Mouse (Mus musculus) embryonic facial prominence, embryonic 12.5 days (tissue): Measurements from ENCODE around the gene Elf3. TPM values are rescaled to one million over a fixed set of nuclear protein-coding genes. Genes with fewer than 3 reads are reported as not detected.
"Not testable (repeated sequence)": the region's sequence is repeated elsewhere in the genome, so short reads cannot be mapped to it uniquely, and the experiment has no call there.

Experiments used
- ATAC-seq: fragments of 200-750 bp; cut with Nextera tagmentation; 2 replicates; pipeline ENCODE4 v1.8.0; 2017; ENCODE audit not compliant: insufficient number of reproducible peaks, insufficient read depth, low FRiP score, low TSS enrichment
- H3K27ac ChIP-seq: fragments of 300-500 bp; sonication (generic); 2 replicates; pipeline ENCODE4 v1.5.1; 2016; ENCODE audit warnings: mild to moderate bottlenecking
- H3K27me3 ChIP-seq: fragments of 300-500 bp; sonication (generic); 2 replicates; pipeline ENCODE4 v1.6.1; 2016; ENCODE audit warnings: mild to moderate bottlenecking, moderate library complexity
- H3K36me3 ChIP-seq: fragments of 300-500 bp; sonication (generic); 2 replicates; pipeline ENCODE4 v1.6.1; 2016; ENCODE audit warnings: mild to moderate bottlenecking
- H3K4me1 ChIP-seq: fragments of 300-500 bp; sonication (generic); 2 replicates; pipeline ENCODE4 v1.6.1; 2016
- H3K4me2 ChIP-seq: fragments of 300-500 bp; sonication (generic); replicated peaks from 2 replicates; pipeline ENCODE4 v1.6.1; 2016; ENCODE audit warnings: mild to moderate bottlenecking, moderate library complexity
- H3K4me3 ChIP-seq: fragments of 300-500 bp; sonication (generic); 2 replicates; pipeline ENCODE4 v1.5.1; 2016; ENCODE audit warnings: mild to moderate bottlenecking
- H3K9ac ChIP-seq: fragments of 300-500 bp; sonication (generic); 2 replicates; pipeline ENCODE4 v1.6.1; 2016; ENCODE audit warnings: mild to moderate bottlenecking, moderate library complexity
- H3K9me3 ChIP-seq: fragments of 300-500 bp; sonication (generic); 2 replicates; pipeline ENCODE4 v1.6.1; 2016; ENCODE audit warnings: mild to moderate bottlenecking, moderate library complexity
- WGBS: fragments of 180-500 bp; shearing (Covaris S2); methylation state at CpG from one replicate; pipeline ENCODE4 v1.1.7; 2016; 5-methylcytosine and 5-hydroxymethylcytosine counted together
- polyA plus RNA-seq: library from polyadenylated mRNA; unstranded; fragments of >200 nt; fragmentation: Nextera tagmentation; extraction: Ambion mirVana; gene quantifications from 2 replicates; pipeline ENCODE4 v1.2.1, GENCODE M21; 2016

Gene Elf3
- polyA plus RNA-seq, 1 experiment from 2014 or later, result 6.6 TPM

- Histone ChIP-seq H3K9ac (no peak overlapping the region), H3K4me3 (no peak overlapping the region), H3K27me3 (no peaks in the 10 kb centered on the region), H3K36me3 (no peaks in the 10 kb centered on the region), H3K27ac (no peak overlapping the region), H3K4me2 (no peak overlapping the region), H3K9me3 (no peaks in the 10 kb centered on the region), H3K4me1 (no peaks in the 10 kb centered on the region)
- WGBS, result 85% methylated on average over 12 of the region's 12 CpGs
- no peak for ATAC-seq
Measured at GRCm38 (mm10) chr1:135234771-135235170, 23.6 kb downstream of the Elf3 start.

GRCm38 (mm10) chr1:135233961-135234360 lies 24.4 kb downstream of the Elf3 start:
- Histone ChIP-seq H3K27ac (no peak overlapping the region), H3K4me2 (no peak overlapping the region), H3K9ac (no peak overlapping the region), H3K4me1 (no peaks in the 10 kb centered on the region), H3K4me3 (no peak overlapping the region), H3K9me3 (no peaks in the 10 kb centered on the region), H3K27me3 (no peaks in the 10 kb centered on the region), H3K36me3 (no peaks in the 10 kb centered on the region)
- 91% methylated on average over 6 of the region's 6 CpGs for WGBS
- no peak for ATAC-seq

- H3K27me3 ChIP-seq, H3K27ac ChIP-seq, H3K4me1 ChIP-seq, H3K36me3 ChIP-seq, H3K9ac ChIP-seq, H3K4me2 ChIP-seq, H3K4me3 ChIP-seq, H3K9me3 ChIP-seq, ATAC-seq: not testable (repeated sequence)
- WGBS, result 80% methylated on average over 20 of the region's 20 CpGs
Measured at GRCm38 (mm10) chr1:135231878-135232277, 26.5 kb downstream of the Elf3 start.

GRCm38 (mm10) chr1:135227339-135227950 lies 30.9 kb downstream of the Elf3 start:
- WGBS, result 82% methylated on average over 13 of the region's 13 CpGs
- Histone ChIP-seq H3K4me1 (no peaks in the 10 kb centered on the region), H3K36me3 (no peaks in the 10 kb centered on the region), H3K27ac (no peak overlapping the region), H3K4me2 (no peak overlapping the region), H3K9me3 (no peaks in the 10 kb centered on the region), H3K4me3 (no peak overlapping the region), H3K9ac (no peak overlapping the region), H3K27me3 (no peaks in the 10 kb centered on the region)
- ATAC-seq, result no peak

GRCm38 (mm10) chr1:135224981-135225604 lies 33.3 kb downstream of the Elf3 start:
- no peaks in the 10 kb centered on the region for H3K27me3 ChIP-seq
- H3K4me2 ChIP-seq, result no peak overlapping the region
- no peaks in the 10 kb centered on the region for H3K4me1 ChIP-seq
- no peaks in the 10 kb centered on the region for H3K36me3 ChIP-seq
- H3K9me3 ChIP-seq, result no peaks in the 10 kb centered on the region
- H3K4me3 ChIP-seq, result no peak overlapping the region
- ATAC-seq, result no peak
- no peak overlapping the region for H3K27ac ChIP-seq
- H3K9ac ChIP-seq, result no peak overlapping the region
- 68% methylated on average over 6 of the region's 6 CpGs for WGBS

- H3K9me3 ChIP-seq, result no peaks in the 10 kb centered on the region
- 75% methylated on average over 3 of the region's 3 CpGs for WGBS
- H3K27me3 ChIP-seq, result no peaks in the 10 kb centered on the region
- H3K4me2 ChIP-seq, result no peak overlapping the region
- H3K9ac ChIP-seq, result no peak overlapping the region
- no peak overlapping the region for H3K27ac ChIP-seq
- no peak for ATAC-seq
- no peaks in the 10 kb centered on the region for H3K4me1 ChIP-seq
- H3K36me3 ChIP-seq, result no peaks in the 10 kb centered on the region
- H3K4me3 ChIP-seq, result no peak overlapping the region
Measured at GRCm38 (mm10) chr1:135224147-135224546, 34.2 kb downstream of the Elf3 start.

- Histone ChIP-seq H3K4me3 (no peak overlapping the region), H3K4me2 (no peak overlapping the region), H3K36me3 (no peaks in the 10 kb centered on the region), H3K27ac (no peak overlapping the region), H3K9me3 (no peaks in the 10 kb centered on the region), H3K9ac (no peak overlapping the region), H3K4me1 (peaks cover 5% of the 10 kb centered on the region; the same call in 1 of the 2 replicates), H3K27me3 (no peaks in the 10 kb centered on the region)
- WGBS, result 40% methylated on average over 13 of the region's 13 CpGs
- no peak for ATAC-seq
Measured at GRCm38 (mm10) chr1:135217607-135218233, 40.6 kb downstream of the Elf3 start.

GRCm38 (mm10) chr1:135213772-135214640 lies 44.4 kb downstream of the Elf3 start:
- Histone ChIP-seq H3K4me2 (no peak overlapping the region), H3K27ac (no peak overlapping the region), H3K9me3 (no peaks in the 10 kb centered on the region), H3K4me1 (peaks cover 5% of the 10 kb centered on the region; the same call in 1 of the 2 replicates), H3K4me3 (no peak overlapping the region), H3K9ac (no peak overlapping the region), H3K36me3 (no peaks in the 10 kb centered on the region), H3K27me3 (no peaks in the 10 kb centered on the region)
- no peak for ATAC-seq
- 87% methylated on average over 9 of the region's 9 CpGs for WGBS

GRCm38 (mm10) chr1:135210421-135210820 lies 47.9 kb downstream of the Elf3 start:
- H3K4me1 ChIP-seq, result no peaks in the 10 kb centered on the region
- 59% methylated on average over 5 of the region's 5 CpGs for WGBS
- no peak overlapping the region for H3K4me2 ChIP-seq
- no peak overlapping the region for H3K27ac ChIP-seq
- no peak overlapping the region for H3K9ac ChIP-seq
- no peak for ATAC-seq
- no peaks in the 10 kb centered on the region for H3K9me3 ChIP-seq
- no peak overlapping the region for H3K4me3 ChIP-seq
- no peaks in the 10 kb centered on the region for H3K27me3 ChIP-seq
- H3K36me3 ChIP-seq, result no peaks in the 10 kb centered on the region

GRCm38 (mm10) chr1:135208716-135209115 lies 49.7 kb downstream of the Elf3 start:
- no peaks in the 10 kb centered on the region for H3K9me3 ChIP-seq
- no peak for ATAC-seq

GRCm38 (mm10) chr1:135206586-135207339 lies 51.6 kb downstream of the Elf3 start:
- Histone ChIP-seq H3K27ac (no peak overlapping the region), H3K9me3 (no peaks in the 10 kb centered on the region), H3K4me3 (no peak overlapping the region), H3K27me3 (no peaks in the 10 kb centered on the region), H3K36me3 (no peaks in the 10 kb centered on the region), H3K4me2 (no peak overlapping the region), H3K4me1 (peaks cover 3% of the 10 kb centered on the region; the same call in 1 of the 2 replicates), H3K9ac (no peak overlapping the region)
- 90% methylated on average over 14 of the region's 14 CpGs for WGBS
- ATAC-seq, result no peak

More at GRCm38 (mm10) chr1:135208716-135209115, 49.7 kb downstream of the Elf3 start:
- no peaks in the 10 kb centered on the region for H3K27me3 ChIP-seq
- 72% methylated on average over 9 of the region's 9 CpGs for WGBS
- no peak overlapping the region for H3K9ac ChIP-seq
- H3K4me1 ChIP-seq, result 0 out of 2 replicates have a peak, but pooled peaks cover 3% of the 10 kb centered on the region
- H3K36me3 ChIP-seq, result no peaks in the 10 kb centered on the region
- no peak overlapping the region for H3K4me2 ChIP-seq
- H3K4me3 ChIP-seq, result no peak overlapping the region
- no peak overlapping the region for H3K27ac ChIP-seq
